Mouse (Mus musculus): ENCODE measurements around the gene Ptprg. TPM values are rescaled to one million over a fixed set of nuclear protein-coding genes. Genes with fewer than 3 reads are reported as not detected.

Ptprg gene
- total RNA-seq, 1 experiment from 2014 or later, result not detected

DNA sequence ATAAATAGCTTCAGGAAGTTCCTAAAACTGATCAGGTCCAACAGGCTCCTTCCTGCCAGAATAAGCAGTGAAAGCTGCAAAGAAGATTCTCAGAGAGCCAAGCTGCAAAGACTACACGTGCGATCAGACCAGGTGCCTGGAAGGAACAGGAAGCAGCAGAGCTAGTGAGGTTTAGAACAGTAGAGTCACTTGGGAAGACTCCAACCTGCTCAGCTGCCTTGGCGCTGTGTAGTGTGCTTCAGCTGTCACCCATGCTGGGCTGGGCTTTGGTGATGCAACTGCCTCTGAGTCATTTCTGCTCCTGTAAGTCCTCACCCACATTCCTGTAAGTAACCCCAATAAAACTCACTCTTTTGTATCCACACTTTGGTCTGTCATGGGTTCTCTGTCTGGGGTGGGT is 87.7 kb downstream of the Ptprg start:
- no peak for ATAC-seq (replicated peaks in 1 of 2; ENCODE audit: insufficient read depth in 1 of 2, low FRiP score in 2 of 2, low TSS enrichment in 1 of 2, low read depth in 1 of 2, poor library complexity in 2 of 2, severe bottlenecking in 2 of 2)

DNA sequence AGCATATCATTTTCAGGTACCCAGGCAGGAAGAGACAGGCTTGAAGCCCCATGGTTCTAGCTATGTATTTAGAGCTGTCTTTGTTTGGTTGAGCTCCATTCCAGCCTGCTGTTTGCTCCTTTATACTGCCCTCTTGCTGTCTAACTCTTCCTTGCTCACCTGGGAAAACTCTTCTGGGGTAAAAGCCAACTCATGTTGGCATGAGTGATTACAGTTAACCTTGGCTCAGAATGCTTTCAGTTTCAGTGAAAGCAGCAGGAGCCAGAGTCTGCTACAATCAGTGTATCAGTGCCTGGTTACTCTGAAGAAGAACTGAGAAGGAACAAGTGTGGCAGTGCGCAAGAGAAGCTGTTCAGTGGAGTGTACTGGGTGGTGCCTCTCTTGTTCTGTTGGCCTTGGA is 89.6 kb downstream of the Ptprg start:
- ATAC-seq (replicated peaks in 1 of 2; ENCODE audit: insufficient read depth in 1 of 2, low FRiP score in 2 of 2, low TSS enrichment in 1 of 2, low read depth in 1 of 2, poor library complexity in 2 of 2, severe bottlenecking in 2 of 2), result peak in 1 of 2 experiments; percentile 10; a peak in 1 of 4 replicates

GRCm38 (mm10) chr14:11657374-11657773 is 104.0 kb downstream of the Ptprg start:
- ATAC-seq (replicated peaks in 1 of 2; ENCODE audit: insufficient read depth in 1 of 2, low FRiP score in 2 of 2, low TSS enrichment in 1 of 2, low read depth in 1 of 2, poor library complexity in 2 of 2, severe bottlenecking in 2 of 2), result peak; percentile 39 to 50; a peak in 3 of 4 replicates

GRCm38 (mm10) chr14:11663661-11664215 is 110.4 kb downstream of the Ptprg start:
- no peak for ATAC-seq (replicated peaks in 1 of 2; ENCODE audit: insufficient read depth in 1 of 2, low FRiP score in 2 of 2, low TSS enrichment in 1 of 2, low read depth in 1 of 2, poor library complexity in 2 of 2, severe bottlenecking in 2 of 2)

- ATAC-seq (replicated peaks in 1 of 2; ENCODE audit: insufficient read depth in 1 of 2, low FRiP score in 2 of 2, low TSS enrichment in 1 of 2, low read depth in 1 of 2, poor library complexity in 2 of 2, severe bottlenecking in 2 of 2), result no peak
Measured at GRCm38 (mm10) chr14:11664302-11664701, 111.0 kb downstream of the Ptprg start.

- no peak for ATAC-seq (replicated peaks in 1 of 2; ENCODE audit: insufficient read depth in 1 of 2, low FRiP score in 2 of 2, low TSS enrichment in 1 of 2, low read depth in 1 of 2, poor library complexity in 2 of 2, severe bottlenecking in 2 of 2)
Measured at GRCm38 (mm10) chr14:11665046-11665445, 111.7 kb downstream of the Ptprg start.

DNA sequence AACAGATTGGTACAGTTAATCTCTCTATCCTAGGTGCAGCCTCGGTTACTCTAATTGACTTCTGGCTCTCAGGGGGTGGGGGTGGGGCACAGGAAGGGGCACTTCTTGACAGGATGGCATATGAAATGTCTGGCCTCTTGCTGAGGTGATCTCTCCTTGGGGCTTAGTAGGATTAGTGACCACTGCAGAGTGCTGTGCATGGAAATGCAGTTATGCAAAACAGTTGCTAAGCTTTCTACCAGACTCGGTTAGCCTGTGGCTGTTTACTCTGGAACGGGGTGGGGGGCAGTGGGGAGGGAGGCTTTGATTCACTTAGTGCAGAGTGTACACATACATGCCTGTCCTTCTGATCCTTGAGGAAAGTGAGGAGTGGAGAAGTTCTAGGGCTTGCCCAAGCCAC is 114.4 kb downstream of the Ptprg start:
- no peak for ATAC-seq (replicated peaks in 1 of 2; ENCODE audit: insufficient read depth in 1 of 2, low FRiP score in 2 of 2, low TSS enrichment in 1 of 2, low read depth in 1 of 2, poor library complexity in 2 of 2, severe bottlenecking in 2 of 2)

GRCm38 (mm10) chr14:11670847-11671246 is 117.5 kb downstream of the Ptprg start:
- ATAC-seq (replicated peaks in 1 of 2; ENCODE audit: insufficient read depth in 1 of 2, low FRiP score in 2 of 2, low TSS enrichment in 1 of 2, low read depth in 1 of 2, poor library complexity in 2 of 2, severe bottlenecking in 2 of 2), result no peak

GRCm38 (mm10) chr14:11672981-11673547 is 119.7 kb downstream of the Ptprg start:
- no peak for ATAC-seq (replicated peaks in 1 of 2; ENCODE audit: insufficient read depth in 1 of 2, low FRiP score in 2 of 2, low TSS enrichment in 1 of 2, low read depth in 1 of 2, poor library complexity in 2 of 2, severe bottlenecking in 2 of 2)

- no peak for ATAC-seq (replicated peaks in 1 of 2; ENCODE audit: insufficient read depth in 1 of 2, low FRiP score in 2 of 2, low TSS enrichment in 1 of 2, low read depth in 1 of 2, poor library complexity in 2 of 2, severe bottlenecking in 2 of 2)
Measured at GRCm38 (mm10) chr14:11678201-11678600, 124.9 kb downstream of the Ptprg start.

GRCm38 (mm10) chr14:11679741-11680140 is 126.4 kb downstream of the Ptprg start:
- no peak for ATAC-seq (replicated peaks in 1 of 2; ENCODE audit: insufficient read depth in 1 of 2, low FRiP score in 2 of 2, low TSS enrichment in 1 of 2, low read depth in 1 of 2, poor library complexity in 2 of 2, severe bottlenecking in 2 of 2)

DNA sequence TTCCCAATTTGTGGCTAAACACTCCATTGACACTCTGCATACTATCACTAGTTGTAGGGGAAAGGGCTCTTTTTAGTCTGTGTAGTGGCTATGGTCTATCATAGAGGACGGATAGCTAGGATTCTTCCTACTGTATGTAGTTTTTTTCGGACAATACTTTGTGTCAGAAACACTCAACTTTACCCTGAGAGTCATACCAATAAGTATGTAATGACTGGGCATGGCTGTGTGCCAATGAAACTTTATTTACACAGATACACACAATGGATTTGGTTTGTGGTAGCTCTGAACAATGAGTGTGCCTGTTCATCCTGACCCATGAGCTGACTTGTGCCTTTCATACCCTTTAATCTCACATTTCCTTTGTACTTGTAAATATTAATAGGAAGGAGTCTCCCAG is 127.3 kb downstream of the Ptprg start:
- no peak for ATAC-seq (replicated peaks in 1 of 2; ENCODE audit: insufficient read depth in 1 of 2, low FRiP score in 2 of 2, low TSS enrichment in 1 of 2, low read depth in 1 of 2, poor library complexity in 2 of 2, severe bottlenecking in 2 of 2)

- ATAC-seq (replicated peaks in 1 of 2; ENCODE audit: insufficient read depth in 1 of 2, low FRiP score in 2 of 2, low TSS enrichment in 1 of 2, low read depth in 1 of 2, poor library complexity in 2 of 2, severe bottlenecking in 2 of 2), result no peak
Measured at GRCm38 (mm10) chr14:11682441-11682840, 129.1 kb downstream of the Ptprg start.

- ATAC-seq (replicated peaks in 1 of 2; ENCODE audit: insufficient read depth in 1 of 2, low FRiP score in 2 of 2, low TSS enrichment in 1 of 2, low read depth in 1 of 2, poor library complexity in 2 of 2, severe bottlenecking in 2 of 2), result no peak
Measured at GRCm38 (mm10) chr14:11683386-11684081, 130.2 kb downstream of the Ptprg start.

- ATAC-seq (replicated peaks in 1 of 2; ENCODE audit: insufficient read depth in 1 of 2, low FRiP score in 2 of 2, low TSS enrichment in 1 of 2, low read depth in 1 of 2, poor library complexity in 2 of 2, severe bottlenecking in 2 of 2), result no peak
Measured at GRCm38 (mm10) chr14:11684104-11684503, 130.8 kb downstream of the Ptprg start.

- ATAC-seq (replicated peaks in 1 of 2; ENCODE audit: insufficient read depth in 1 of 2, low FRiP score in 2 of 2, low TSS enrichment in 1 of 2, low read depth in 1 of 2, poor library complexity in 2 of 2, severe bottlenecking in 2 of 2), result no peak
Measured at GRCm38 (mm10) chr14:11687541-11687940, 134.2 kb downstream of the Ptprg start.

DNA sequence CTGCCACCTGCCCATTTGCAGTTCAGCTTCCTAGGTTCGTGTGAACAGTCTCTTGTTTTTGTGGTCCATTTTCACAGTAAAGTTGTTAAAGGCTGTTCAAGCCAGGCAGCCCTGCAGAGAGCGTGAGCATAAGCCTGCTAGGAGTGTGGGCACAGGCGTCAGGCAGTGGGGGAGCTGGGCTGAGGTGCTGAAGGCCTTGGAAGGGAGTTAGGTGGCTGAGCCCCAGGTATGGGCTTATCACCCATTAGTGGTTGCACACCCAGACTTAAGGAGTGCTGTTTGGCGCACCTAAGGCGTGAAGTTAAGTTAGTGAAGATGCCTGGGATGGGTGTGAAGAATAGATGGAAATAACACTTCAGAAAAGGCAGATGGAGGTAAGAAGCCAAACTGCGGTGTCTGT is 134.8 kb downstream of the Ptprg start:
- no peak for ATAC-seq (replicated peaks in 1 of 2; ENCODE audit: insufficient read depth in 1 of 2, low FRiP score in 2 of 2, low TSS enrichment in 1 of 2, low read depth in 1 of 2, poor library complexity in 2 of 2, severe bottlenecking in 2 of 2)

DNA sequence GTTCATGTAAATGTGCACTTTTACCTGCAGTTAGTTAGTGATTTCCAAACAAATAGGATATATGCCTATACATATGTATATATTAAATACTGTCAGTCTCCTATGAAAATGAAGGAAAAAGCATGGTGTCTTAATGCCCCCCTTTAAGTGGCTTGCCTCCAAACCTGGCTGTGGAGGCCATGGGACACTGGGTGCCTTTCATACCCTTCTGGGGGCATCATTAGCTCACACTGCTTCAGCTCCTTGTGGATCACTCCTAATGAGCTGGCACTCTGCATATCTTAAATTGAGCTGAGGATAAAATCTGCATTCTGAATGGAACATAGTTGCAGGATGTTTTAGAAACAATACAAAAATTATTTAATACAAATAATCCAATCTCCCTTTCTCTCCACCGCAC is 136.7 kb downstream of the Ptprg start:
- no peak for ATAC-seq (replicated peaks in 1 of 2; ENCODE audit: insufficient read depth in 1 of 2, low FRiP score in 2 of 2, low TSS enrichment in 1 of 2, low read depth in 1 of 2, poor library complexity in 2 of 2, severe bottlenecking in 2 of 2)

DNA sequence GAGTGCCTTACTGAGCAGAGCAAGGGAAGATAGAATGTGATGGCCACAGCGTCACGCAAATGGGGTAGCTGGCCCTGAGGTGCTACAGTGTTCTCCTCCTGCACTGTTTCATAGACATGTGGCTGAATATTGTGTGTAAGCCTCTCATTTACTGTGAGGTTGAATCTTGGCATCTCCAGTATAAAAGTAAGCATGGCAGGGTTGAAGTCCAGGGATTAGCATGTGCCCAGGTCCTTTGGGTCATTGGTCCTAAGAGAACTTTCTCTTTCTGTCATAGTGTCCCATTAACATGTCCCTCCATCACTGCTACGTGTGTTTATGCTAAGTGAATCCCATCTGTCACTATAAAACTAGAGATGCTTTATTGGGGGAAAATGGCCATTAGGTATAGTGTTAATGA is 138.2 kb downstream of the Ptprg start:
- no peak for ATAC-seq (replicated peaks in 1 of 2; ENCODE audit: insufficient read depth in 1 of 2, low FRiP score in 2 of 2, low TSS enrichment in 1 of 2, low read depth in 1 of 2, poor library complexity in 2 of 2, severe bottlenecking in 2 of 2)
